Mouse (Mus musculus): Measurements from ENCODE around the gene Zfp867.

GRCm38 (mm10) chr11:59437954-59438353, 34.3 kb downstream of the Zfp867 start:
- no peak for TF ChIP-seq CHD2 (IDR thresholded peaks at IDR 0.05; ENCODE audit: low read depth, low read length)
- no peak for TF ChIP-seq ZC3H11A (IDR thresholded peaks at IDR 0.05; ENCODE audit: borderline replicate concordance, low read depth, low read length)
- TF ChIP-seq HCFC1 (IDR thresholded peaks at IDR 0.05; ENCODE audit: borderline replicate concordance, insufficient read depth, low read length), result no peak
- TF ChIP-seq MAFK (IDR thresholded peaks at IDR 0.05; ENCODE audit: insufficient read depth, low read depth, low read length), result no peak
- no peak for TF ChIP-seq ZNF384 (IDR thresholded peaks at IDR 0.05; ENCODE audit: low read depth, low read length)
